Mouse (Mus musculus): Measurements from ENCODE around the gene Mlst8. TPM values are rescaled to one million over a fixed set of nuclear protein-coding genes. Genes with fewer than 3 reads are reported as not detected.

Mlst8 gene
- total and polyA plus RNA-seq, 3 experiments = 35.4 to 57.3 TPM; not detected in 1

DNA sequence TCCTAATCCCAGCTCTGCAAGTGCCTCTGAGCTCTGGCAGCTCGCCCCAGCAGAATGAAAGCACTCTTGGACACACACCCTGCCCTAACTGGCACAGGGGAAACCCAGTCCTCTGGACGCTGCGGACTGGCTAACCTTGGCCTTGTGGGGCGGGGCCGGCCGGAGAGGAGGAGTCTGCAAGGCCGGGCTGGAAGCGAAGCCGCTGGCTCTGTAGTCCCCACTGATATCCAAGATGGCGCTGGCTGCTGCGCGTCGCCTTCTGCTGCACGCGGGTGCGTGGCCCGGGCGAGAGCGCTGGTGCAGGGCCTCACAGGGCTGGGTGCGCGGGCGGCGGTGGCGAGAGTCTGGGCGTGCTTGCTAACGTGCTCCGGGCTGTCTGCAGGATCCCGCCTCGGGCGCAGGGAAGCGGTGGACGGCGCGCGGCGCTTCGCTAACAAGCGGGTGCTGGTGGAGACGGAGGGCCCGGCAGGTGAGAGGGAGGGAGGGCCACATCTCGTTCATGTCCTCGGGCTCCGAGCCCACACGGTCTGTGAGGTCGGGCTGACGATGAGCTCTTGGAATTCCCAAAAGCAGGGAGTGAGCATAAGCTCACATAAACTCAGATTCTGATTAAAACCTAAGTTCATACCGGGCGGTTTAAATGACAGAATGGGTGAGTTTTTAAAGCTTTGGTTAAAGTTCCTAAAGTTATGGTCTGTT, 52.3 kb downstream of the Mlst8 start, which contains the start of gene Eci1:
Eci1 (plus strand) TSS at position 171 of the 699 bp plus-strand sequence.
- Histone ChIP-seq H3K36me3 (ENCODE audit: control insufficient read depth in 1 of 2, insufficient read depth in 2 of 2, low read length in 2 of 2) (peaks cover 6 to 15% of the 10 kb centered on the region in 2 experiments; a peak in 3 of 4 replicates), H3K79me2 (ENCODE audit: control insufficient read depth, insufficient read depth, low read length, poor library complexity) (peaks cover 10% of the 10 kb centered on the region)
- DNase-seq (ENCODE audit: low read depth, low spot score) = peak; percentile 92
- TF ChIP-seq USF1 (IDR thresholded peaks at IDR 0.05; ENCODE audit: low read depth, low read length) (0 out of 2 replicates have a peak, but pooled peaks have one; percentile 25), ZMIZ1 (IDR thresholded peaks at IDR 0.05; ENCODE audit: low read depth, low read length) (peak; percentile 93), MAX (IDR thresholded peaks at IDR 0.05; ENCODE audit: low read length) (peak; percentile 73), KAT2A (conservative IDR thresholded peaks at IDR 0.05; ENCODE audit: low read depth, low read length) (no peak), MXI1 (IDR thresholded peaks at IDR 0.05; ENCODE audit: low read depth, low read length) (peak; percentile 81), TAL1 (IDR thresholded peaks at IDR 0.05; ENCODE audit: low read length) (no peak), BHLHE40 (IDR thresholded peaks at IDR 0.05; ENCODE audit: borderline replicate concordance, low read depth, low read length) (no peak), POLR2AphosphoS5 (IDR thresholded peaks at IDR 0.05; ENCODE audit: borderline replicate concordance, low read depth, low read length) (no peak), USF2 (IDR thresholded peaks at IDR 0.05; ENCODE audit: borderline replicate concordance in 1 of 2, insufficient read depth in 1 of 2, low read depth in 1 of 2, low read length in 2 of 2) (no peak), HCFC1 (IDR thresholded peaks at IDR 0.05; ENCODE audit: low read depth, low read length) (peak; percentile 63), TBP (IDR thresholded peaks at IDR 0.05; ENCODE audit: low read depth, low read length) (peak; percentile 58; the same call in 1 of the 2 replicates), CHD1 (IDR thresholded peaks at IDR 0.05; ENCODE audit: low read depth, low read length) (0 out of 2 replicates have a peak, but pooled peaks have one; percentile 25), GATA1 (IDR thresholded peaks at IDR 0.05; ENCODE audit: low read depth, low read length) (no peak), SMC3 (IDR thresholded peaks at IDR 0.05; ENCODE audit: low read depth, low read length) (no peak), POLR2A (IDR thresholded peaks at IDR 0.05; ENCODE audit: control insufficient read depth in 1 of 2, insufficient read depth in 1 of 2, low read depth in 1 of 2, low read length in 2 of 2, poor library complexity in 1 of 2) (peak; percentile 89 to 90), ZC3H11A (IDR thresholded peaks at IDR 0.05; ENCODE audit: low read depth, low read length) (no peak), ZKSCAN1 (IDR thresholded peaks at IDR 0.05; ENCODE audit: low read depth, low read length) (peak; percentile 76), POLR2AphosphoS2 (IDR thresholded peaks at IDR 0.05; ENCODE audit: low read length) (peak; percentile 99), GABPA (IDR thresholded peaks at IDR 0.05; ENCODE audit: low read depth, low read length) (no peak), MYC (IDR thresholded peaks at IDR 0.05; ENCODE audit: low read depth, low read length) (peak; percentile 48), ZNF384 (IDR thresholded peaks at IDR 0.05; ENCODE audit: low read depth, low read length) (no peak), EP300 (IDR thresholded peaks at IDR 0.05; ENCODE audit: low read depth in 1 of 2, low read length in 2 of 2) (peak in 1 of 2 experiments; percentile 27; a peak in 1 of 4 replicates), RCOR1 (IDR thresholded peaks at IDR 0.05; ENCODE audit: low read depth, low read length) (0 out of 2 replicates have a peak, but pooled peaks have one; percentile 33), MAZ (IDR thresholded peaks at IDR 0.05; ENCODE audit: low read depth, low read length) (peak; percentile 64; the same call in 1 of the 2 replicates), NELFE (IDR thresholded peaks at IDR 0.05; ENCODE audit: low read depth, low read length) (peak; percentile 91), JUND (IDR thresholded peaks at IDR 0.05; ENCODE audit: low read depth, low read length) (no peak), CTCF (IDR thresholded peaks at IDR 0.05 in 2 of 3, conservative IDR thresholded peaks at IDR 0.05 in 1 of 3; ENCODE audit: control insufficient read depth in 1 of 3, insufficient read depth in 1 of 3, low read depth in 2 of 3, low read length in 3 of 3, poor library complexity in 1 of 3, severe bottlenecking in 1 of 3) (0 out of 6 replicates have a peak, but pooled peaks of 1 of the 3 experiments have one; percentile 3), CHD2 (IDR thresholded peaks at IDR 0.05; ENCODE audit: low read length) (no peak), RAD21 (IDR thresholded peaks at IDR 0.05; ENCODE audit: low read depth, low read length) (no peak), TCF12 (IDR thresholded peaks at IDR 0.05; ENCODE audit: low read depth, low read length) (peak; percentile 57; the same call in 1 of the 2 replicates), ELF1 (IDR thresholded peaks at IDR 0.05; ENCODE audit: low read depth, low read length) (no peak), UBTF (IDR thresholded peaks at IDR 0.05; ENCODE audit: borderline replicate concordance, insufficient read depth, low read depth, low read length) (peak; percentile 82; the same call in 1 of the 2 replicates), SIN3A (IDR thresholded peaks at IDR 0.05; ENCODE audit: low read length) (peak; percentile 78), MYB (IDR thresholded peaks at IDR 0.05; ENCODE audit: low read depth, low read length) (no peak), E2F4 (IDR thresholded peaks at IDR 0.05; ENCODE audit: borderline replicate concordance, low read depth, low read length) (no peak), ETS1 (IDR thresholded peaks at IDR 0.05; ENCODE audit: low read depth, low read length) (no peak)

More for the DNA sequence above, 52.3 kb downstream of the Mlst8 start, which contains the start of gene Eci1:
- H3K27me3 ChIP-seq (ENCODE audit: control insufficient read depth in 1 of 2, insufficient read depth in 2 of 2, low read length in 2 of 2) = no peaks in the 10 kb centered on the region
- no peaks in the 10 kb centered on the region for H3K9me3 ChIP-seq (replicated peaks; ENCODE audit: insufficient read depth, low read length)
- H3K27ac ChIP-seq (ENCODE audit: control insufficient read depth, low read depth, low read length) = peak within 1 kb of the TSS; percentile 52
- peaks cover 3 to 5% of the 10 kb centered on the region in 2 experiments; a peak in 2 of 4 replicates for H3K4me1 ChIP-seq (ENCODE audit: control insufficient read depth in 1 of 2, insufficient read depth in 2 of 2, low read length in 2 of 2)
- H3K4me3 ChIP-seq (ENCODE audit: control insufficient read depth in 1 of 2, insufficient read depth in 1 of 2, low read depth in 2 of 2, low read length in 2 of 2) = peak within 1 kb of the TSS; percentile 59 to 77
- H3K9ac ChIP-seq (ENCODE audit: control insufficient read depth, low read depth, low read length, poor library complexity, severe bottlenecking) = peak within 1 kb of the TSS; percentile 80

Data from MEL (cell line).